Mouse (Mus musculus) thymus, adult 2 months (tissue): ENCODE measurements around the gene Mark1.

Experiments
- CTCF ChIP-seq: fragments of 200-500 bp; IDR thresholded peaks from 2 replicates; pipeline ENCODE4 v1.5.1; 2012; ENCODE audit warnings: mild to moderate bottlenecking, control low read depth, low read length, moderate library complexity, borderline replicate concordance; ENCODE audit not compliant: control insufficient read depth, poor library complexity, insufficient read depth; ENCODE audit errors: extremely low read depth
- POLR2A ChIP-seq: fragments of 200-500 bp; IDR thresholded peaks from 2 replicates; pipeline ENCODE4 v1.6.1; 2012; ENCODE audit warnings: mild to moderate bottlenecking, low read length, control low read depth, moderate library complexity; ENCODE audit not compliant: control insufficient read depth, poor library complexity, insufficient read depth; ENCODE audit errors: extremely low read depth

DNA sequence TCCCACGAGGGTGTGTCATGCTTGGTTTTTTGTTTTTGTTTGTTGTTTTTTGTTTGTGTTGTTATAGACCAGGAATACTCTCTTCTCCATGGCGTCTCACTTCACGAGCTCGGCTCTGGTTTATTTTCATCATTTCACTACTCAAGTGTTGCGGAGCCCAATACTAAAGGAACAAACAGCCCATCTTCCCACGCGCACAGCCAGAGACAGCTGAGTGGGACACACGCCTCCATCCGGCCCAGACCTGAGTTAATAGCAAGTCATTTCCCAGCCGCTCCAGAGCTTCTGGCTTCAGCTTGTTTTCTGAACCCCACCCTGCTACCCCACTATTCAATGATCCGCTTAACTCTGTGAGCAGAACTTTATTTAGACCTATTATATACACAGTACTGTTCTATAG is 48.3 kb downstream of the Mark1 start:
- TF ChIP-seq POLR2A (no peak), CTCF (no peak)
